Mouse (Mus musculus) gastrocnemius, postnatal 14 days (tissue): ENCODE measurements around the gene Cysltr1. TPM values are rescaled to one million over a fixed set of nuclear protein-coding genes. Genes with fewer than 3 reads are reported as not detected.

Experiments used
- DNase-seq: peaks from one replicate; pipeline ENCODE4 v3.0.0; 2021; ENCODE audit warnings: mixed read lengths
- intact Hi-C: fragments of 180-260 bp; cut with DNase I; formaldehyde crosslinking; loops from one replicate; pipeline ENCODE4 v1.15.1; 2025; ENCODE audit warnings: low total_unique reads
- long read RNA-seq, 2 experiments: library from polyadenylated mRNA; stranded (forward); transcript quantifications; one replicate each; pipeline ENCODE4 v2.0.0; 2021
- total RNA-seq, 2 experiments: library from RNA; stranded (reverse); gene quantifications; 2 replicates each; pipeline ENCODE4 v1.2.3; 2021

Cysltr1 gene
- 1 to 10 TPM in 1 of 2 experiments, under 1 TPM in 1; 0.51 to 1.3 TPM for total RNA-seq
- long read RNA-seq, experiment 1: 0 reads
- long read RNA-seq, experiment 2, full-length matches to known transcripts: 1 of 1 reads
- long read RNA-seq, experiment 2, partial matches to known transcripts: 0 of 1 reads
- long read RNA-seq, experiment 2, other reads (novel, unspliced or antisense): 0 of 1 reads

GRCm38 (mm10) chrX:106603386-106603785, at the start of gene Cysltr1:
Gene Cysltr1 (minus strand): TSS chrX:106603679.
- intact Hi-C loops: no loop called here

GRCm38 (mm10) chrX:106634799-106635541, 31.5 kb upstream of the Cysltr1 start:
- DNase-seq: no peak
- intact Hi-C loops: no loop called here

More at GRCm38 (mm10) chrX:106603386-106603785, at the start of gene Cysltr1:
- no peak for DNase-seq

GRCm38 (mm10) chrX:106633543-106633942, 30.1 kb upstream of the Cysltr1 start:
- intact Hi-C loops: no loop called here
- DNase-seq: no peak

- intact Hi-C loops: no loop called here
- DNase-seq: no peak
Measured at GRCm38 (mm10) chrX:106628514-106628913, 25.0 kb upstream of the Cysltr1 start.

GRCm38 (mm10) chrX:106623667-106624066, 20.2 kb upstream of the Cysltr1 start:
- intact Hi-C loops: no loop called here
- DNase-seq: no peak

- intact Hi-C loops: no loop called here
Measured at GRCm38 (mm10) chrX:106622512-106622911, 19.0 kb upstream of the Cysltr1 start.

GRCm38 (mm10) chrX:106602574-106603258, 763 bp downstream of the Cysltr1 start:
- intact Hi-C loops: no loop called here
- no peak for DNase-seq

More at GRCm38 (mm10) chrX:106622512-106622911, 19.0 kb upstream of the Cysltr1 start:
- DNase-seq: no peak

GRCm38 (mm10) chrX:106595904-106596303, 7.6 kb downstream of the Cysltr1 start:
- DNase-seq: no peak
- intact Hi-C loops: no loop called here

GRCm38 (mm10) chrX:106593914-106594313, 9.6 kb downstream of the Cysltr1 start:
- DNase-seq: no peak
- intact Hi-C loops: no loop called here

- no peak for DNase-seq
- intact Hi-C loops: no loop called here
Measured at GRCm38 (mm10) chrX:106582886-106583285, 20.6 kb downstream of the Cysltr1 start, which contains the start of gene Gm5127. Gene Gm5127 (plus strand): TSS chrX:106583186.

GRCm38 (mm10) chrX:106582197-106582596, 21.3 kb downstream of the Cysltr1 start:
- no peak for DNase-seq
- intact Hi-C loops: no loop called here

GRCm38 (mm10) chrX:106580410-106580809, 23.1 kb downstream of the Cysltr1 start:
- no peak for DNase-seq
- intact Hi-C loops: no loop called here

GRCm38 (mm10) chrX:106578966-106579365, 24.5 kb downstream of the Cysltr1 start:
- intact Hi-C loops: no loop called here
- DNase-seq: no peak

GRCm38 (mm10) chrX:106555457-106555856, 48.0 kb downstream of the Cysltr1 start:
- intact Hi-C loops: no loop called here
- no peak for DNase-seq

GRCm38 (mm10) chrX:106536359-106536758, 67.1 kb downstream of the Cysltr1 start:
- intact Hi-C loops: no loop called here

More at GRCm38 (mm10) chrX:106536359-106536758, 67.1 kb downstream of the Cysltr1 start:
- no peak for DNase-seq

Other genes with a start within 250 kb of the Cysltr1 start
- gene Fndc3c1, start 118.3 kb downstream of the Cysltr1 start, total RNA-seq: 10 to 100 TPM in 1 of 2 experiments, 1 to 10 TPM in 1; 6.5 to 11.4 TPM
- not detected for gene Gm5127, start 20.5 kb downstream of the Cysltr1 start, total RNA-seq
- 1 to 10 TPM; 3.5 to 6.4 TPM for gene Rtl3, start 237.0 kb upstream of the Cysltr1 start, total RNA-seq